Mouse (Mus musculus) Patski (cell line): ENCODE results near the gene Vps33b. TPM values are rescaled to one million over a fixed set of nuclear protein-coding genes. Genes with fewer than 3 reads are reported as not detected.
A peak's percentile ranks its signal among the peaks of the same experiment; 100 is the strongest.

Source experiments
- ATAC-seq: fragments of 100-300 bp; one replicate; pipeline ENCODE4 v1.8.0; 2021
- CTCF ChIA-PET: fragments of 350-600 bp; sonication (Branson Sonifier 250); formaldehyde crosslinking; loops from one replicate; lab custom pipeline; 2022; ENCODE audit warnings: inconsistent platforms; lab: Charles Lee
- POLR2A ChIA-PET: fragments of 350-600 bp; sonication (Branson Sonifier 250); formaldehyde crosslinking; loops from one replicate; lab custom pipeline; 2022; ENCODE audit warnings: antibody characterized with exemption, inconsistent platforms; lab: Charles Lee
- DNase-seq: peaks from one replicate; pipeline ENCODE4 v3.0.0-alpha.2; 2011; ENCODE audit warnings: low read depth, low spot score
- H3K27me3 ChIP-seq: fragments of 371-371 bp; one replicate; pipeline ENCODE4 v1.5.1; 2021
- CTCF ChIP-seq: fragments of 100-300 bp; IDR thresholded peaks from one replicate; pipeline ENCODE4 v1.5.1; 2021
- in situ Hi-C: fragments of 300-500 bp; cut with MboI; formaldehyde crosslinking; loops from 3 replicates; pipeline ENCODE4 v1.11.1; 2018; ENCODE audit warnings: low pct_unique_long_range_greater_than_20kb, mixed read lengths
- polyA plus RNA-seq: library from polyadenylated mRNA; unstranded; gene quantifications from one replicate; pipeline ENCODE4 v1.2.3, GENCODE M21; 2021

The Vps33b gene
- 24.6 TPM for polyA plus RNA-seq

DNA sequence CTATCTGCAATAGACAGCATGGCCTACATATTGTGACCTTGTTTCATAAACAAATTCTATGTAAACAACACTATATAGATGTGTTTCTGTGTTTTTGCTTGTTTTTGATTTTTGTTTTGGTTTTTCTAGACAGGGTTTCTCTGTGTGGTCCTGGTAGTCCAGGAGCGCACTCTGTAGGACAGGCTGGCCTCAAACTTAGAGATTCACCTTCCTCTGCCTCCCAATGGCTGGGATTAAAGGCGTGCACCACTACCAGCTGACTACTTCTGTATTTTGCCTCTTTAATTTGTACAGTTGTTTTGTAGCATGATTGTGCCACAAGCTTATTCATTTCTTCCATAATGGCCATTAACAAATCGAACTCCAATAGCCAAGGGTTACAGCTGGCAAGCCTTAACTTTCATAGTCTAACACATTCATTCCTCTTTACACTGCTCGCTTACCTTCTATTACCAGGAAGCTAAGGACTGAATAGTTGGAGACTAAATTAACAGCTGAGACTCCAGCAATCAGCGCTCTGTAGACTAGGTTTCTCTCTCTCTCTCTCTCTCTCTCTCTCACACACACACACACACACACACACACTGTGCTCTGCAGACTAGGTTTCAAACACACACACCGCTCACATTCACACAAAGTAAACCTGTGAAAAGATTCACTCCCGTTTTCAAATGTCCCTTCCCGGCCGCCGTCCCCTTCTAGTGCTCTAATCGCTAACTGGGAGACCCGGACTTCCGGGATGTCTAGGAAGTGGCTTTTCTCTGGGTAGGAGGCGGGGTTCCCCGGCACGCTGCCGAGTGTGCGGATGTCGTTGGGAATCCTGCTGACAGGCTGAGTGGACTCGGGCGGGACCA is at the start of gene Vps33b:
Gene Vps33b, plus strand, starts transcription at position 753 of the 854 bp plus-strand sequence.
- ATAC-seq (peak; percentile 76), DNase-seq (peak; percentile 69)
- H3K27me3 ChIP-seq: no peaks in the 10 kb centered on the region
- ChIA-PET POLR2A (interaction anchor here (0.7 to 2.0 kb wide), 2 partner anchors 10 to 107 kb away, joined by 5 read pairs; no protein-coding TSS in a partner anchor), CTCF (interaction anchor here (0.7 to 1.9 kb wide), 5 partner anchors 14 to 135 kb away, joined by 3 to 5 read pairs (median 3); partner anchors contain the start of gene Ttll13)
- no peak for TF ChIP-seq CTCF
- in situ Hi-C loops: no loop called here

DNA sequence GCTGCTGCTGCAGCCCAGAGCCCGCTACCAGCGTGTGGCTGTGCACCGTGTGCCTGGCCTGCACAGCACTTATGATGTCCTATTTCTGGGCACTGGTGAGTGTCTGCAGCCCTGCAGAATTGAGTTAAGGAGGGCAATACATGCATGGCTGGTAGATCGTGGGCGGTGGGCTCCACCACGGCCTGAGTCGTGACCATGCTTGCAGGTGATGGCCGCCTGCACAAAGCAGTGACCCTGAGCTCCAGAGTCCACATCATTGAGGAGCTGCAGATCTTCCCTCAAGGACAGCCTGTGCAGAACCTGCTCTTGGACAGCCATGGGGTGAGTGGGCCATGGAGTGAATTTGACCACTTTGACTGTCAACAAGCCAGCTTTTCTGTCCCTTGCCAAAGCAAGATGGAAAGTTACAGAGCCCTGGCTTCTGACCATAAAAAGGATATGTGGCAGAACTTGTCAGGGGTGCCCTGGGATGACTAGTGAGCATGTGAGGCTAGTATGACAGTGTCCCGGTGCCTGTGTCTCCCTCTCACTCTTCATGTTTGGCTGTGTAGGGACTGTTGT is 49.1 kb upstream of the Vps33b start:
- ATAC-seq (no peak), DNase-seq (no peak)
- ChIA-PET CTCF (interaction anchor here (0.9 to 1.2 kb wide), 2 partner anchors 10 to 63 kb away, joined by 3 read pairs; no protein-coding TSS in a partner anchor), POLR2A (interaction anchor here (0.5 to 1.1 kb wide), 2 partner anchors 15 to 30 kb away, joined by 3 to 4 read pairs; no protein-coding TSS in a partner anchor)
- in situ Hi-C loops: no loop called here
- TF ChIP-seq CTCF: no peak
- H3K27me3 ChIP-seq: no peaks in the 10 kb centered on the region

DNA sequence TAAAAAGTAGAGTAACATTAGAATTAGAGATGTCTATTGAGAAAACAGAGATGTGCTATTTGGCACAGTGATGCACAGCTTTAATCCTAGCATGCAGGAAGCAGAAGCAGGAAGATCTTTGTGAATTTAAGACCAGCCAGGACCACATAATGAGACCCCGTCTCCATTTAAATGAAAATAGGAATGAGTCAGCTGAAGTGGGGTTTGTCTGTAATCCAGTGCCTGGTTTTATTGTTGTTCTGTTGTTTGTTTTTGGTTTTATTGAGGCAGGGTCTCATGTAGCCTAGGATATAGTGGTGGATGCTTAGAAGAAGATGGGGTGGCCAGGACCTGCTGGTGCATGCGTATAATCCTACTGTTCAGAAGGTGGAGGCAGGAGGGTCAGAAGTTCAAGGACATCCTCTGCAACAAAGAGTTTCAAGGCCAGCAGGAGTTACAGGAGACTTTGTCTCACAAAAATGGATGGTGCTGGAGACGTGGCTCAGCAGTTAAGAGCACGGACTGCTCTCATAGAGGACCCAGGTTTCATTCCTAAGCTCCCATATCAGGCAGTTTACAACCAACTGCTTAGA is 48.2 kb upstream of the Vps33b start:
- POLR2A ChIA-PET: no interaction called here
- CTCF ChIA-PET: interaction anchor here (0.9 to 1.3 kb wide), 3 partner anchors 11 to 64 kb away, joined by 3 read pairs; no protein-coding TSS in a partner anchor
- in situ Hi-C loops: no loop called here
- TF ChIP-seq CTCF: no peak
- H3K27me3 ChIP-seq: no peaks in the 10 kb centered on the region
- no peak for DNase-seq
- ATAC-seq: no peak

DNA sequence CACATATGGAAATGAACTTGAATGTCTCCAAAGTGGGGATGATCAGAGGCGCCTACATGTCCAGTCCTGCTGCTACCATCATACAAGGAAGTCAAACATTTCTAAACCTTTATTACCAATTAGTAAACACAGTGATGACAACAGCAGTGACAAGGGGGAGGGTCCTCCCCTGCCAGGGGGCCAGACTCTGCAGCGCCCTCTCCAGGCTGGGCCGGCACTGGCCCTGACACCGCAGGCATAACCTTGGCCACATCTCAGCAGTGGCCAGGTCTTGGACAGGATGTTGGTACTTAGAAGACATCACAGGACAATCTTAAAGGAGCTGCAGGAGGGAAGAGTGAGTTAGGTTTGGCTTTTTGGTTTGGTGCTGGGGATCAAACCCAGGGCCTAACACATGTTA is 42.4 kb upstream of the Vps33b start:
- POLR2A ChIA-PET: no interaction called here
- DNase-seq: no peak
- ATAC-seq: no peak
- CTCF ChIA-PET: interaction anchor here (1.1 to 1.7 kb wide), 3 partner anchors 8 to 56 kb away, joined by 3 to 7 read pairs (median 3); no protein-coding TSS in a partner anchor
- H3K27me3 ChIP-seq: no peaks in the 10 kb centered on the region
- no peak for TF ChIP-seq CTCF
- in situ Hi-C loops: no loop called here

DNA sequence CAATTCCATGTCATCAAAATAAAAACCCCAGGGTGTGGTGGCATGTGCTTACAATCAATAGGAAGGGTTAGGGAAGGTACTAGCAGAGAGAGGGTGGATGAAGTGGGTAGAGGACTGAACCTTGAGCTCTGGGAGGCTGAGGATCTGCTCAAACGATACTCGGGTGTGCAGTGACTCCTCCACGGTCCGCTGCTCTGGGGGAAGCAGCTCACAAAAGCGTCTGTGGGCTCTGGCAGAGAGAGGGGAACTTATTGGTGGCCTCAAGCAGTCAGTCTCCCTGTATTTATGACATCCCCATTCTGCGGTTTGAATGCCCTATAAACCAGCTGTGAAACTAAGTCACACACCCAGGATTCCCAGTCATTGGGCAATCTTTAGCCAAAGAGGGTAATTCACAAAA is 39.3 kb upstream of the Vps33b start:
- no peaks in the 10 kb centered on the region for H3K27me3 ChIP-seq
- in situ Hi-C loops: no loop called here
- DNase-seq: no peak
- ChIA-PET CTCF (interaction anchor here (1.2 kb wide), 1 partner anchor 39 kb away, joined by 3 read pairs; no protein-coding TSS in a partner anchor), POLR2A (interaction anchor here (1.5 kb wide), 1 partner anchor 74 kb away, joined by 3 read pairs; no protein-coding TSS in a partner anchor)
- no peak for TF ChIP-seq CTCF
- no peak for ATAC-seq

DNA sequence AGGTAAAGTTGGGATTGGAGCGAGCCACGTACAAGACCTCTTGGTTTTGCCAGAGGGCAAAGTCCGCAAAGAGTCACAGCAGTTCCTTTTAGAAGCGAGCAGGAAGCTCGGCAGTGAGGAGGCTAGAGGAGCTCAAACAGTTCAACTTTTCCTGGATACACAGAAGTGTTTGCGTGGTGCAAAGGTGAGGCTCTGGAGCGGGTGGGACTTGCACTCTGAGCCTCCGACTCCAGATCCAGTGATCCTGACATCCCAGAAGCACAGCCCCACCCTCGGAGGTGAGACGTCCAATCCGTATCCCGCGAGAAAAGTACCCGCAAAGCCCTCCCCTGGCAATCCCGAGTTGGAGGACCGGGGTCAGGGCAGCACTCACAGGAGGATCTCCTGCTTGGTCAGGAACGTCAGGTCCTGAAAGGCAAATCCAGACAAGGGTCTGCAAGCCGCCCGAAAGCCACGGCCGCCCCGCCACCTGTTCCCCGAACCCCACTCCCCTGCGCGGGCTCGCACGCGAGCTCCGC is 37.4 kb upstream of the Vps33b start:
- peak; percentile 67 for ATAC-seq
- CTCF ChIA-PET: interaction anchor here (1.1 to 2.1 kb wide), 3 partner anchors 14 to 91 kb away, joined by 3 to 7 read pairs (median 4); partner anchors contain the start of gene Ttll13
- POLR2A ChIA-PET: interaction anchor here (1.1 to 1.7 kb wide), 2 partner anchors 29 to 46 kb away, joined by 3 to 4 read pairs; partner anchors contain the start of gene Ngrn
- H3K27me3 ChIP-seq: no peaks in the 10 kb centered on the region
- in situ Hi-C loops: no loop called here
- no peak for TF ChIP-seq CTCF
- no peak for DNase-seq

GRCm38 (mm10) chr7:80232489-80233029 is 36.9 kb upstream of the Vps33b start, which contains the start of the genes Cib1 and Gdpgp1:
Cib1 (minus strand) TSS chr7:80232813.
Gdpgp1 (plus strand) TSS chr7:80232865.
- in situ Hi-C loops: no loop called here
- peak; percentile 94 for ATAC-seq
- ChIA-PET CTCF (interaction anchor here (1.4 to 2.1 kb wide), 3 partner anchors 13 to 92 kb away, joined by 4 to 7 read pairs (median 4); partner anchors contain the start of gene Ttll13), POLR2A (interaction anchor here (1.7 kb wide), 1 partner anchor 47 kb away, joined by 4 read pairs; no protein-coding TSS in a partner anchor)
- TF ChIP-seq CTCF: no peak
- H3K27me3 ChIP-seq: no peaks in the 10 kb centered on the region
- DNase-seq: peak; percentile 79

DNA sequence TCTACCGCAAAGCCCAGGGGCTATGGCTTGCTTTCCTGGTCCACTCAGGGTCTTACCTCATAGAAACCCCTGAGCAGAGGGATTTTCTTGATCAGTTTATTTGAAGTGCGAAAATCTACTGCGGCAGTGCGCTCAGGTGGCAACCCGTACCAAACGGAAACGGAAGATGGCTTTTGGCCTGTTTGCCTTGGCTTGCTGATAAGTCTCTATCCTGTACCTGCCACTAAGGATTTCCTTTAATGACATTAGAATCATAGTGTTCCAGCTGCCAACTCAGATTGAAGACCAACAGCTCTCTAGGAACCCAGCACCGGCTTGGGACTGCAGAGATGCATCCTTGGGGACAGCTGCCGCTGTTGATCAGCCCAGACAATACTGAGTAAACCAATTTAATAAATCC is 35.6 kb upstream of the Vps33b start:
- ChIA-PET POLR2A (no interaction called here), CTCF (interaction anchor here (0.7 to 2.1 kb wide), 4 partner anchors 9 to 93 kb away, joined by 3 to 7 read pairs (median 4); partner anchors contain the start of gene Ttll13)
- DNase-seq (no peak), ATAC-seq (no peak)
- in situ Hi-C loops: no loop called here
- no peaks in the 10 kb centered on the region for H3K27me3 ChIP-seq
- TF ChIP-seq CTCF: no peak

- DNase-seq (no peak), ATAC-seq (no peak)
- CTCF ChIA-PET: no interaction called here
- no peaks in the 10 kb centered on the region for H3K27me3 ChIP-seq
- POLR2A ChIA-PET: no interaction called here
- no peak for TF ChIP-seq CTCF
- in situ Hi-C loops: no loop called here
These were observed 30.9 kb upstream of the Vps33b start for GRCm38 (mm10) chr7:80238542-80238941.
